Mouse (Mus musculus): Measurements from ENCODE around the gene 4930426L09Rik.

Gene 4930426L09Rik

DNA sequence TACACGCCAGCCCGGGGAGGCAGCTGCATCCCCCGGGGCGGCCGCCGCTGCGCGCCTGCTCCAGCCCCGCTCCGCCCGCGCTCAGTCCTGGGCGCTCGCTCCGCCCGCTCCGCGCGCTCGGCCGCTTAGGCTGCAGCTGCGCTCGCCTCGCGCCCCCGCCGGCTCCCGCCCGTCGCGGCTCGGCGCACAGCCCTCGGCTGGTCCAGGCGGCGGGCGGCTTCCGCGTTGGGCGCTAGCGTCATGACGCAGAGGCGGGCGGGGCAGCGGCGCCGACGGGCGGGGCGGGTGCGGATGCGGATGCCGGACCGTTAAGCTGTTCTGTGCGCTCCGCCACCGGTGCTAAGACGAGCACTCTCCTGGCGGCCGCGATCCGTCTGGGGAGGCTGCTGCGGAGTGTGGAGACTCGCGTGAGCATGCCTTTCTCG is at the start of gene 4930426L09Rik, which contains the start of gene Pip4k2a:
4930426L09Rik (plus strand) TSS at position 290 of the 425 bp plus-strand sequence.
Pip4k2a (minus strand) TSS at position 73 of the 425 bp plus-strand sequence.
- peak; percentile 87 to 92 for DNase-seq

DNA sequence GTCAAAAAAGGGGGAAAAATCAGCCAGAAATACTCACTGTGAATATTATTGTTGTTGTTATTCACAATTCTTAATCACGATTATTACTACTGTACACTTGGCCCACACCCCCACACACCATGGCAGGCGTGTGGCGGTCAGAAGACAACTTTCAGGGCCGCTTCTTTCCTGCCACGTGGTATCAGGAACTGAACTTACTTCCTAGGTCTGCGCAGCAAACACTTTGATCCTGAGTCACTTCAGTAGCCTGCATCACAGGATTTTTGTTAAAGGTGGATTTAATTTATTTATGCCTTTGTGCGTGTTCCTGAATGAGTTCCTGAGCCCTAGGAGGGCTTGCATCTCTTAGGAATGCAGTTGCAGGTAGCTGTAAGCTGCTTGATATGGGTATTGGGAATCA is 49.4 kb upstream of the 4930426L09Rik start:
- DNase-seq, result no peak

DNA sequence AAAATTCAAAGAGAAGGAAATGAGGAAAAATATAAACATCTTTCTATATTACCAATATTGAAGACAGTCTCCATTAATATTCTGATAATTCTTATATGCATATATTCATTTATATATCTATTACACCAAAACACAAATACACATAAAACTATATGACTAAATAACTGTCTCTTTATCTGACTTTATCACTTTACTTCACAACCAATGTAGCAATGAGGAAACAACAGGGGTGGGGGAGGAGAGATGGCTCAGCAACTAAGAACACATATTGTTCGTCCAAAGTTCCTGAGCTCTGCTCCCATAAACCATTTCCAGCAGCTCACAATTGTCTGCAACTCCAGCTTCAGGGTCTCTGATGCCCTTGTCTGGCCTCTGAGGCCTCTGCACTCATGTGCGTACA is 47.4 kb upstream of the 4930426L09Rik start:
- DNase-seq, result no peak

DNA sequence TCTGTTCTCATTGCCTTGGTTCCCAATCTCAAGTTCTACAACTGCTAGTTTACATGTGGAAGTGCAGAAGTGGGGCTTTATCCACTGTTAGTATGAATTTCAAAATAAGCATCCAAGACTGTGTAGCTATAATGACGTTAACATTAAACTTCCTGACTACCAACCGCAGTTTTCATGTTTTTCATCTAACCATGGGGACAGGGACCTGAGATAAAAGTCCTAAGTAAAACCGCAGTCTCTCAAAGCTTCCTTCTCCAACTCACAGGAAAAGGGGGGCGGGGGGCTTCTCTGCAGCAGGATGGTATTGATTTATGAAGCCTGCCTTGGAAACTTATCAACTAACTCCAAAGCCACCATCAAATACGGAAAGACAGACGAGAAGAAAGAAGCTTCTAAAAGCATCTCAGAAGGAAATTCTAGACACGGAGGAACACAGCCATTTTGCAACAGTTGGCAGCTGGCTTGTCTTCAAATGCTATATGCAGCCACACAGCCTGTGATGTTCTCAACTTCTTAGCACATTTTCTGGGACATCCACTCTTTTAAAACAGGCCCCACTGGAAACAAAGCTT is 46.0 kb upstream of the 4930426L09Rik start:
- no peak for DNase-seq

DNA sequence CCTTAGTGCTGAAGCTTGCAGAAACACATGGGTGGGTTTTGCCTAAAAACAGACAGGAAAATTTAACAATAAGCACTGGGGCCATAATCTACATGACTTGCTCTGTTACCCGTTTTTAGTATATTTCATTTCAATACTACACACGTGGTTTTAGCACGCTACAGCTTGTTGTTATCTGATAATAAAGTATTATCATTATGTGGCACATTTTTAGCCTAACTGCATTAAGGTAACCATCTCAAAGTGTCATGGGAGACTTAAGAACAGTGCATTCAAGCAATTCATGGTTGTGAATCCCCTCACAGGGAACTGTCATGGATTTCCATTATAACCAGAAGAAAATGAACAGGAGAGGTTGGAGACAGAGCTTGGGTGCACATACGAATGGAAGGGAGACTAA is 43.7 kb upstream of the 4930426L09Rik start:
- DNase-seq, result no peak

DNA sequence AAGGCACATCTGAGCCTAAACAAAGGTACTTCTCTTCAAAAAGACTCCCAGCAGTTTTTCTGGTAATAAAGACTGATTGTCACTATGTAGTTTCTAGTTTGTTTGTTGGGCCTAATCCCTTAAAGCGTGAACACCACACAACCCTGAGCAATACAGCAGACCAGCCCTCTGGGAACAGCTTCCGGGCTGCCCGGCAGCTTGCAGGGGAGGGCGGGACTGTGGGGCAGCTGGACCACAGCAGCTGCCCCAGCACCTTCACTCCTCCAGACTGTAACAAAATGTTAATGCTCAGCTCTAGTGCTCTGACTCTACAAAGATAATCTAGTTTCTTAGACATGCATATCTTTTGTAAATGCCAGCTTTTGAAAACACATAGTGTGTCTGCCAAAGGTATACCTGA is 43.1 kb upstream of the 4930426L09Rik start:
- no peak for DNase-seq

DNA sequence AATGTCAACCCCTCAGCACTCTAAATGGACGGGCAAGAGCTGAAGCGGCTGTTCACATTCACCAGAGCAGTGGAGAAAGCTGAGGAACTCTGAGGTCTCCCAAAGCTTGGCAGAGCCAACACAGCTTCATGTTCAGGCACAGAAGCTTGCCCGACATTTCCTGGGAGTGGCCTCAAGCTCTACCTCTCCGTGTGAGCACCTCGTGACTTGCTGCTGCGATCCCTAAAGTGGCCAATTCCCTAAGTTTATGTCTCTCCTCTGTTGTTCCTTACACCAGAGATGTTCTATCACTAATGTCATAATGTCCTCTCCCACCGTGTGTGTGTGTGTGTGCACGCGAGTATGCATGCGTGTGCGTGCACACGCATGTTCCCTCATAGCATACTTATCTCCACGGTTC is 42.5 kb upstream of the 4930426L09Rik start:
- DNase-seq, result no peak

DNA sequence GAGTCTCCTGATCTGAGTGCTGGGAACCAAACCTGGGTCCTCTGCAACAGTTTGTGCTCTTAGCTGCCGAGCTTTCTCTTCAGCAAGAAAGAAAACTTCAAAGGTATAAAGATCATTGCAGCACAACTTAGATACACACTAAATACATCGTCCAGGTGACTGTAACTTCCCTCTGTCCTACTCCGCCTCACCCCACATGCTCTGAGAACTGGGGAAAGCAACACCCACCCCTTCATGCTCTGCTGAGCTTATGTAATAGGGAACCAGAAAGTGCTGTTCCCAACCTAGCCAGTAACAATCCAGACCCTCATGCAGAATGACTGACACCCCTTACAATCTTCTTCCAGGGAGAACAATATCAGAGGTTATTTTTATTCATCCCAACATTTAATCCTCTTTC is 41.7 kb upstream of the 4930426L09Rik start:
- no peak for DNase-seq

DNA sequence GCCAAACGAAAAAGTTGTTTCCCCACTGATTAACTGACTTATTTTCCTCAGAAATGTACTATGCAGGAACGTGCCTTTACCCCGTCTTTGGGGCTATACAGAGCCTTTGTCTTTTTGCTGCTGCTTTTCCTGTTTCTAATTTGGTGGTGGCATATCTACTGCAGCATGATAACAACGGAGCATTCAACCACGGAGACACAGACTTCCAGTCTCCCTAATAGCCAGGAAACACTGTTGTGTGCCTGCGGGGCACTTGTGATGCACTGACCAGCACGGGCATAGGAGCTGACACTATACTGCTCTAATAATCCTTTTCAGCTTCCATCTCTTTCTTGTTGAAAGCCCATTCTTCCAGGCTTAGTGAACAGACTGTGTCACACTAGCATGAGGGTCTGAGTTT is 41.2 kb upstream of the 4930426L09Rik start:
- no peak for DNase-seq

DNA sequence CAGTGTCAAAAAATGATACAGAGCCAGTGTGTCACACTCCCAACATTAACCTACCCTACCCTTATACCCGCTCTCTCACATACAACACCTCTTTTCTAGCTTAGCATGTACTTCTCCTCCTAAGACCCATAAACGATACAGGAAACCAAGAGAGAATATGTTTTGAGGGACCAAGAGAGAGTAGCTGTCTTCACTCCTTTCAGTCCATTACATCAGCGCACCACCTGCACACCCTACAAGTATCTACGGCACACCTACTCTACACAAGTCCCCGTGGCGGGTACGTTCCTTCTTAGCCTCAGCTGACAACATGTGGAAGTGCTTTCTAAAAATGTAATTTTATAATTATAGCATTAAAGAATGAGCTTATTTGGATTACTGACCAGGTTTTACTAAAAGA is 40.7 kb upstream of the 4930426L09Rik start:
- DNase-seq, result no peak

DNA sequence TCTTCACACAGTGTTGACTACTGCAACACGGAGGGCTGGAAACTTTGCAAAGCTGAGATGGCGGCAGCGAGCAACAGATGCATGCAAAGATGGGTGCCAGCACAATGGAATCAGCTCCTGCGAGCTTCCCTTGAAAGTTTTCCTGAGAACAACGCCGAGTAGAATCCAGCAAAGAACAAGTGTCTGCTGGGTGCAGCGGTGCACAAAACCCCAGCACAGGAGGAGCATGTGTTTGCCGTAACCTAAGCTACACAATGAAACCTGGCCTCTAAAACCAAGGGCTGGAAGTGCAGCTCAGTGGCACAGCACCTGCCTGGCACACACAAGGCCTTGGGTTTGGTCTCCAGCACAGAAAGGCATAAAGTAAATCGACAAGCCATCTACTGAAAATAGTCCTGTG is 40.1 kb upstream of the 4930426L09Rik start:
- DNase-seq, result no peak

DNA sequence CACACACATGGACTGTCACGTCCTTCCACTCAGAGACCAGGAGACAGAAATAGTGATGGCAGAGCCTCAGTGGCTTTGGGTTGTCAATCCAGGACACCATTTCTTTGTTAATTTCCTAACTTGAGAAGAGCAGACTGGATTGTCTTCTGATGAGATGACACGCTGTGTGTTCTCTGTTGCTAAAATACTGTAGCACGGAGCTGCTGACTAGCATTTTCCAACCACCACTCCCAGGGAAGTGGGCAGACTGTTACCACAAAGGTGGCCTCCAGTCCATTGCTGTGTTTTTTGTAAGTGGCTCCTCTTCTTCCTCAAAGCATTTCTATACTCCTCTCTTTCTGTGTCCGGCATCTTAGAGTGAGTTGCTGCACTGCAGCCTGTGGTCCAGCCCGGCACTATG is 39.6 kb upstream of the 4930426L09Rik start:
- no peak for DNase-seq

DNA sequence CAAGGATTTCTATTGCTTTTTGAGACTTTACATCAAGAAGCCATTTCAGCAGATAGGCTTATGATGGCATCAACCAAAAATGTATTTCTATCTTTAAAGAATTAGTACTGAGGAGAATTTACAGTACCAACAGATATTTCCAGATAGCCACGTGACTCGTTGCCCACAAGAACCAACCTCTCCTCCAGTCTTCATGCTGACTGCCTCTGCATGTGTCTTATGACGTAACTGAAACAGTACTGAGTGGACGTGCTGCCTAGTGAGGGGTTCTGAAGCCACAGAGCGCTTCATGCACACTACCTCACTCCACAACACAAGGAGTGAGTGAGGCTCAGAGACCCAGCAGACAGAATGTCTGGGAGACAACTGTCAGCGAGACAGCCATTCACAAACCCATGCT is 39.1 kb upstream of the 4930426L09Rik start:
- DNase-seq, result no peak

DNA sequence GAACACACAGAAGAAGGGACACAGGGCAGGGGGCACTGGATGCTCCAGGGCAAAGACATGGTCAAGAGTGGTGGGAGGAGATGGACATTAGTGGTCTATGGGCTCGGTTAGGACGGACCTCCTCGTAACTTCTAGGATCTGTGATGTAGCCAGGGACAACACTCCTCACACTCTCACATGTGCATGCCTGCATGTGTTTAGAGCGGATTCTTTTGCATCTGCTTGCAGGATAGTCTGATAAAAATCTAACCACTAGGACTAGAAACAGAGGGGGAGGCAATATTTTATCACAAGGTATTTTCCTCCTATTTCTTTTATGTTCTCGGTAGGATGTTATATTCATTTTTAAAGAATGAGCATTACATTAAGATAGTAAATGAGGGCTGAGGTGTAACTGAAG is 38.6 kb upstream of the 4930426L09Rik start:
- DNase-seq, result no peak

DNA sequence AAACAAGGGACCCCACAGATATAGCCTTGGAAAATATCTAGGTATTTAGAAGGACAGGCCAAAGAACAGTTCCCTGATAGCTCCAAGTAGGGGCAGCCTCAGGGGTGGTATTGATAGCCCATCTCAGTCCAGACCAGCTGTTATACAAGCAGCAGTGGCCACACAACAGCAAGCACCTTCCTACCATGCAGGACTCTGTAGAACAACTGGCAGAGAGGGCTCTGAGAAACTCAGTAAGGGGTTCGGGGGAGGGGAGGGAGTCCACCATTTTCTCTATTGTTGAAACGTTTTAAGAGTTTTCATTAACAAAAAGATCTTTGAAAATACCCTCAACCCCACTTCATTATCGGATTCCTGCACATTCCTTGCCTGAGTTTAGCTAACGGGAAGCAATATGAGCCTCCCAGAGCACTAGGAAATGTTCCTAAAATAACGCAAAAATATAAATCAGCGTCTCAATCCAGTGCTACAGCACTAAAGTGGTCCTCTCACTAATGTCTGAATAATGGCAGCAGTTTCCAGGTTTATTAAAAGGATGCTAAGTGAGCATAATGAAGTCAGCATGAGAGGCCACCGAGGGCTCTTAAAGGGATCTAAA is 37.7 kb upstream of the 4930426L09Rik start:
- no peak for DNase-seq

DNA sequence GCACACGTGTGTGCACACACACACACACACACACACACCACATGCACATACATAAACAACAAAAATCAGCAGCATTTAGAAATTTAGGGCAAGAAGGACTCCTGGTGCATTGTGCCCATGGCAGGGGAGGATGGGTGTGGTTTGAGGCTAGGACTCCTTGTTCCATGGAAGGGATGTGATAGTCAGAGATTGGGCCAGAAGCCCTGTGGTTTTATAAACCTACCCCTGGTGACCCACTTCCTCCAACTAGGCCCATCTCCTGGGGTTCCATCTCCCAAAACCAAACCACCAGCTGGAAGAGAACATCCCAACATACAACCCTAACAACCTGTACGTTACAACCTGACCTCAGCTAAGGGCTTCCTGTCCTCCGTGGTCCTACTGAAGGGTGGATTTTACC is 35.6 kb upstream of the 4930426L09Rik start:
- DNase-seq, result no peak

DNA sequence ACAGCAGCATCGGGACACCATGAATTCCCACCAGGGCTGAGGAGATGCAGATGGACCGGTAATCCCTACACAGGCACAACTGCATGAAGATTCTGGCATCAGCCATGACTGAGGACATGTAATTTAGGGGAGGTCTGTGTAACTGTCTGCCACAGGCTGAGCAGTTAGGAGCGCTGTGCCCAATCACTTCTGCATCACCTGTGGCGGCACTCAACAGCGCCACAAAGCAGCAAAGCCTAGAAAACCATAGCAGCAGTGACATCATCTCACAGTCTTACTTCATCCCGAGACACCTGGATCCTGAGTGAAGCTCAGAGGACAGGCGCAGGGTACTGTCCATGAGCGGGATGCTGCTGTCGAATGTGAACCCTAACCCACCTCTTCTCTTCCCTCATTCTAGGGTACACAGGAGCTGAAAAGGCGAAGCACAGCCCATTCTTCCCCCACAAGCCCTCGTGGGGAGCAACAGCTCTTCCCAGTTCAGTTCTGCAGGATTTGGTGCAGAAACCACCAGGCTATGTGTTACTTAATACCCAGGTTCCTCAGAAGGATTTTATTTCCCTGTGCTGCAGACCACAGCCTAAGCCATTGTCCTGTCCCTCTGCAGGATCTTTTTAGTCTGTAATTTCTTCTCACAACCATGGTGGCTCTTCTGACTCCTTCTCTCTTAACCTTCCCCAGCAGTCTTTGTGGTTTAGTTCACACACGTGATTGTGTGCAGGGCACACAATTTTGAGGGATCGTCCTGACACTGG is 34.7 kb upstream of the 4930426L09Rik start:
- DNase-seq, result no peak

DNA sequence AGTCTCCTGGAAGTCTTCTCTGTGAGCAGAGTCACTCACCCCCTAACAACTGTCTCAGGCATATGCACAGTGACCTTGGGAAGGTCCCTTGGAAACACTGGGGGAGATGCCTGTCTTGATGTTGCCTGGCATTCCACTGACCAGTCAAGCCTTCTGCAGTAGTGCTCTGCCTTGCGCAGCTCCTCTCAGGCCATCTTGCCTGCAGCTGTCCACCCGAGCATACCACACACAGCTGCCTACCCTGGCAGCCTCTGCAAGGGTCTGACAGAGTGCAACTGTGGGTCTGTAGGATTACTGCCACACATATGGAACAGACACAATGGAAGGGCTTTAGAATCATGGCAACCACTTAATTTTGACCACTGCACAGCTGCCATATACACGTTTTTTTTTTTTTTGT is 33.0 kb upstream of the 4930426L09Rik start:
- DNase-seq, result no peak

DNA sequence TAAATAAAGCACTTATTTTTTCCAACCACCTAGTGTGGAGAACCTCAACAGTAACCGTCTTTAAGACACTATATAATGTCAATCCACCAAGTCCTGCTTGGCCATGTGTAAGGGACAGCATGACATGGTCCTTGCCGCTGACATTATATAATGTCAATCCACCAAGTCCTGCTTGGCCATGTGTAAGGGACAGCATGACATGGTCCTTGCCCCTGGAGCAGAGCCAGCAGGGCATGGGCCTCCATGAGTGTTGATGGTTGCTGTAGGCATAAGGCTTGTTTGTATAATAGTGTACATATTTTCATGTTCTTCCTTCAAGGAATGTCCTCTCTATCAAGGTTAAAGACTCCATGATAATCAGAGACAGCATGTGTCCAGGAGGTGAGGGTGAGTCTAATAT is 32.2 kb upstream of the 4930426L09Rik start:
- DNase-seq, result no peak

DNA sequence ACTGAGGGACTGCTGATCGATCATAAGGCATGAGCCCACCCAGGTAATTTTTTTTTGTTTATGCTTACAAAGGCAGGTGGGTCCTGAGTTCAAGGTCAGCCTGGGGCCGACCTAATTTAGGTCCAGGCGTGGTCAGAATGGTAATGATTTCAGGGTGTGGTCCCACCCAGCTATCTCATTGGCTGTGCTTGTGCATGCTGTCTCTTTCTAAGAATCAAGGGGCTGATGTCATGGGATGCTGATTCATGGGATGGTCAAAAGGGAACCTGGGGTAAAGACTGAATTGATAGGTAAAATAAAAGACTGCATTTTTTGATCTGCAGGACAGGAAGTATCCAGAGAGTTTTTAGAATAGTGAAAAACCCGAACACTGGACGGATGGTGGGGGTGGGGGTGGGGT is 31.6 kb upstream of the 4930426L09Rik start:
- no peak for DNase-seq

DNA sequence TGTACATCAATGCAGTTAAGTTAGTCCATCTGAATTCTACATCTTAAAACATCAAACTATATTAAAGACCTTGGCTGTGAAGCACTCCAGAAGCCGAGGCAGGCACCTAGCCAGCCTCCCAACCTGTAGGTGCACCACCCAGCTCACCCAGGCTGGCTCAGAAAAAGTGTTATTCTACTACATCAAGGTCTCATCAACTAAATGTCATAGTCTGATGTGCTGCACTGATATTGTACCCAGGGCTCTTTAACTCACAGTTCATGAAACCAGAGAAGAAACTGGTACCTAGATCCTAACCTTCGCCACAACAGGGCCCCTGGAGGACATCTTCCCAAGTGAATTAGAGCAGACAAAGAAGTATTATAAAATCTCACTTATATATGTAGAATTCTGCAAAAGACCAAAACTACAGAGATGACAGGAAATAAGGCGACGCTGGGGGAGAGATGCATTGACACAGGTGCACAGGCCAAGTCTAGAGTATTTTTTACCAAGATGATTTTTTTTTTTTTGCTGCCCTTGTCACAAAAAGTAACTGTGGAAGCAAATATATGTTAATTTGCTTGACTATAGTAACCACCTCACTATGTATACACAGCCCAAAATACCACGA is 30.6 kb upstream of the 4930426L09Rik start:
- DNase-seq, result no peak

DNA sequence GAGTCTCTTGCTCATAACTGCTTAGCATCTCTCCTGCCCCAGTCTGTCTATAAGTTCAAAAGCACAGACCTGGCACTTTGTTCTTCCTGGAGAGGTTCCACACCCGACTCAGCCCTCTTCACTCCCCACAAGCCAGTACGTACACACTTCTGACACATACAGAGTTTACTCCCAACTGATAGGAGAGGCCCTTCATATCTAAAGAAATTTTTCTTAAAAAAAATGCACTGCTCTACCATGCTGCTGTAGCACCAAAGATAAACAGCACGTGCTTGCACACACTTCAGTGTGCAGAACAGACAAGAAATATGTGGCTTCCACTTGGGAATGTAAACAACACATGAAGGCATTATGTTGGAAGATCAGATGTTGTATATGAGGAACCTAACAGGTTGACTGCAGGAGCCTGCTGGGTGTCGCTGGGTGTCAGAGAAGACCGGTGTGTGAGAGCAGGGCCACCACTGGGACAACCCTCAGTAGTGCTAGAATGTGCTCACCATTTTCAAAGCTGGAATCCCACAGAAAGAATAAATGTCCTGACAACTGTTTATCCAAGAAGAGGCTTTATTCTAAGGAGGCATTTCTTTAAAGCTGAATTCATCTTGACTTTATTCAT is 29.0 kb upstream of the 4930426L09Rik start:
- no peak for DNase-seq

DNA sequence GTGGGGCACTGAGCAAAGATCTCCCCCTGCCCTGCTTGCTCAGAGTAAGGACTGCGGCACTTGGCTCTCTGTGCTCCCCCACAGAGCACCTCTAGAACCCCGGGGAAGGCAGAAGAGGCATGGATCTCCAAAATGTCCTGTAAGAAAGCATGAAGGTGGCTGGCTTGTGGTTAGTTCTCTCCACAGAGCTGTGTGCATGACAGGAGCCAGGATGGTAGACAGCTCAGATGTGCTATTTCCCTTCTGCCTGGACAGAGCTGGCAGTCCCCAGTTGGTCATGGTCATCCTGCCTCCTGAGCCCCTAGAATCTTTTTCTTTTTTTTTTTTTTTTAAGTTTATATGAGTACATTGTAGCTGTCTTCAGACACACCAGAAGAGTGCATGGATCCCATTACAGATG is 27.7 kb upstream of the 4930426L09Rik start:
- no peak for DNase-seq

Data from cerebellum, postnatal 36 days (tissue).